Mouse (Mus musculus) kidney, postnatal 36 days (tissue): ENCODE results near the gene Ush2a.
A peak's percentile ranks its signal among the peaks of the same experiment; 100 is the strongest.

Source experiments
- DNase-seq, 2 experiments: peaks; one replicate each; pipeline ENCODE4 v3.0.0; 2021 to 2022; ENCODE audit warnings: mixed read lengths in 2 of 2

Ush2a gene

GRCm38 (mm10) chr1:188674640-188675510 is 413.1 kb downstream of the Ush2a start:
- DNase-seq = no peak

DNA sequence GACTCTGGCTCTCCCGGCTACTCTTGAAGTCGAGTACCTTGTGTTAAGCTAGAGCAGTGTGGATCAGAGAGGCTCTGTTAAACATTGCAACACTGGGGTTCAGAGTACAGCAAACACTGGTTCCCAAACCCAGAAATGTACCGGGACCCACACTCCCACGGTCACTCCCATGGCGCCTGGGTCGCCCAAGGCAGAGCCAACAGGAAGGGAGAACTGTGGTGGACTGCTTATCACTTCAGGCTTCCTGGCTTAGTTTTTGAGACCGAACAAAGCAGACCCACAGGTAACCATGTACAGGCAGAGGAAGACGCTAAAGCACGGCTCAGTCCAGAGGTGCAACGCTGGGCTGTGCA is 413.7 kb downstream of the Ush2a start:
- no peak for DNase-seq

DNA sequence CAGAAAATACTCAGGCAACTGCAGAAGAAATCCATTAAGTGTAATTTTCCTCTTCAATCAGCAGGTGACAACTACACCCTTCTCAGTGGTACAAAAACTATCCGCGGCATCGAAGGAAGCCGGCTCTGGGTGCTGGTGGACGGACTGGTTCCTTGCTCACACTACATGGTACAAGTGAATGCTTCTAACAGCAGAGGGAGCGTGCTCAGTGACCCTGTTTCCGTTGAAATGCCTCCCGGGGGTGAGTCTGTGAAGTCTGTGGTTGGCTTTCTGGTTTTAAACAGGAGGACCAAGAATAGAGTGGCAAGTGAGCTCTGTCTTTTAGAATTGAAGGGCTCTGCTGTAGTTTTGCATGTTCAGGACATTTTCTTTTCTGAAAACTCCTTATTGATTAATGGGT is 416.4 kb downstream of the Ush2a start:
- DNase-seq = no peak

DNA sequence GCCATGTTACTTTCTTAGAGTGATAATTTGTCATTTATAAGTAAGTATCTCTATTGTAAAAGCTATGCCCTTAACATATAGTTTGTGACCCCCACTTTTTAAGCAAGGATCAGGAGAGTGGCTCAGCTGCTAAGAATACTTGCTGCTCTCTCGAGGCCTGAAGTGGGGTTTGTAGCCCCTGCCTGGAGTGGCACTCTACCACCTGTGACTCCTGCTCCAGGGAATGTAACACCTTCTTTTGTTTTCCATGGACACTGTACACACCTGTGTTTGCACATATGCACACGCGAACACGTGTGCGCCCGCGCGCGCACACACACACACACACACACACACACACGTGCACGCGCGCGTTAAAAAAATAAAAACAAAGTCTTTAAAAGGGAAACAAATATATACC is 424.5 kb downstream of the Ush2a start:
- no peak for DNase-seq

- DNase-seq = no peak
Observed at GRCm38 (mm10) chr1:188696295-188696694, 434.5 kb downstream of the Ush2a start.

DNA sequence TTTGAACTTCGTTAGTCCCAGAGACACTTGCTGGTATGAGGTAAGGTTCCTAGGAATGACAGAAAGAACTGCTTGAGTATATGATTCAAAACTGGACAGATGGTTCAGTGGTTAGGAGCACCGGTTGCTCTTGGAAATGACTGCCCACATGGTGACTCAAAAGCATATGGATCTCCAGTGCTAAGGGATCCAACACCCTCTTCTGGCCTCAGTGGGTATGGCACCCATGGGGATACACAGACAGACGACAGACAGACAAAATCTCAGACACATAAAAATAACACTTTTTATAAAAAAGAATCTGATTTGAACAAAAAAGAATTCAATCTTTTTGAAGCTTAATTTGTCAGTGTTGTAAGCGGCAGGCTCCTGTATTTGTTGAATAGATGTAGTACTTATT is 446.4 kb downstream of the Ush2a start:
- DNase-seq = peak in 1 of 2 experiments; percentile 8

DNA sequence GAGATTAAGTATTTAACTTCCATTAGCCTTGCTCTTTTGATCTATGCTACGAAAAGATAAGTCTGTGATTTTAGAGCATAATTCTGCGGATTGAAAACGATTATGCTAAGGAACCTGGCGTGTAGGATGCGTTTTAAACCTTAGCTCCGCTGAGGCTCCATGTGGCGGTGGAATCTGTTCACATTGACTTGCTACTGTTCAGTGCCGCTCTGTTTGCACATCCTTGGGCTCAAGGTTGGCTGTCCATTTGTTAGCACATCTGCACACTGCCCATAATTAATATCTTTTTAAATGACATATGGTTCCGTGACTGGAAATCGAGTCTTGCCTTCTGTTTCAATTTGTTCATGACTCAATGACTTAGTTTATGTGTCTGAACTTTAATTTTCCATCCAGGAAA is 446.9 kb downstream of the Ush2a start:
- no peak for DNase-seq

GRCm38 (mm10) chr1:188714131-188714530 is 452.3 kb downstream of the Ush2a start:
- DNase-seq = no peak

- no peak for DNase-seq
Observed at GRCm38 (mm10) chr1:188714941-188715340, 453.1 kb downstream of the Ush2a start.

DNA sequence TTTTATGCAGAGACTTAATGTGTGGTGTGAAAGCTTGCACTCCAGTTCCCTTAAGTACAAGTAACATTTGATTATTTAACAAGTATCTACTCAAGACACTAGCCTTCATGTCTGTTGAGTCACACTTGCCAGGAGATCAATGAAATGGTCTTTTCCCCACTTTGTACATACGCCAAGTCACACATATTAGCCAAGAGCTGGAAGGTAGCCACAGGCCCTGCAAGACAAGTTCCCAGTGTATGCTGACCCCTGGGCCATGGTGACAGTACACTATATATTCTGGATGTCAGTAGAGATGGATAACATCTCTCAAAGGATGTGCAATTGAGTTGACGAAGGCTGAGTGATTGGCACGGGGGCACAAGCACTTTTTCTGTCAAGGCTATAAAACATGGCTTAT is 455.1 kb downstream of the Ush2a start:
- no peak for DNase-seq

- no peak for DNase-seq
Observed at GRCm38 (mm10) chr1:188725122-188725995, 463.5 kb downstream of the Ush2a start.

DNA sequence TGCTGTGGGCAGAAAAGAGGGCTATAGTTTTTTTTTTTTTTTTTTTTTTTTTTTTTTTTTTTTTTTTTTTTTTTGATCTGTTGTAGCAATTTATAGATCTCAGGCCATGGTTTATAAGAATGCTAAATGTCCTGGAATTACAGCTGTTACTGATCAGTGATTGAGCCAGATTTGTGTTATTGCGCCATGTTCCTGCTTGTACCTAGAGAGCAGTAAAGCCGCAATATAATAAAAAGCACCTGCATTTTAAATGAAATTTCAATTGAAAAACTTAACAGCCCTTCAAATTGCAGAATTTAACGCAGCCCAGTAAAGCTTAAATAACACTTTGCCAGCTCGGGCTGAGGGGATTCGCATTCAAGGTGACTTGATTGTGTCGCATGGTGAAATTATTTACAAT is 465.1 kb downstream of the Ush2a start:
- no peak for DNase-seq

DNA sequence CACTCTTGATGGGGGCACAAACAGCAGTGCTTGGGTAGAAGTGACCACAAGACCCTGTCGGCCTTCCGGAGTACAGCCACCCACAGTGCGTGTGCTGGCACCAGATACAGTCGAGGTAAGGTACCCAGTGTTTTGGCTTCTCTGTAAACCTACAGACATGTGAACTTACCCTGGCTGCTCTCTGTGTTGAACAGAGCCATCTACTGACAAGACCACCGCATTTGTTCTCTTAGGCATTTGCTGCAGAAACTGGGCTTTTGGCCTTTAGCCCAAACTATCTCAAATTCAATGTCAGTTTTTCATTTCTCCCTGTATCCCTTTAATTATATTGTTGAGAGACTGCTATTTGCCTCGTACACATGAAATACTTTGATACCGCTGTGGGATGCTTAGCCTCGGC is 466.8 kb downstream of the Ush2a start:
- DNase-seq = no peak

GRCm38 (mm10) chr1:188729179-188729578 is 467.4 kb downstream of the Ush2a start:
- peak; percentile 2 to 8 for DNase-seq

DNA sequence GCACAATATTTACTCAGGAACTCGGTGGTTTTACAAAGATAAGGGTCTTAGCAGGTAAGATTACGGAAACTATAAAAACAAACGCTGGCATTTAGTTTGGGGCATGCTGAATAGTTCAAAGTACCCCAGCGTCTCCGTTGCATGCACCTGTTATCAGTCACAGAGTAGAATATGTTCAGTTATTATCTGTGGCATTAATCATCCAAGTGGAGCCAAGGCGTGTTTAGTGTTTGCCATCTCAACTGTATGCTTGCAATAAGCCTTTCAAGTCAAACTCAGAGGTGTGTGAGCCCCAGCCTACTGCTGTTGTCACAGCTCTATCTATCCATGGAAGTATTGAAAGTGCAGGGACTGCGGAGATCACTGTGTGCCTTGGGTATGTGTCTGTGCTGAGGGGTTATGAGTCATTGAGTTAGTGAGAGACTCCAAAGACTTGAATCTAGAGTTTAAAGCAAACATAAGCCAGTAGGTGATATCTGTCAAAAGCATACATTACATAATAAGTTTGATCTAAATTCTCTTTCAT is 473.0 kb downstream of the Ush2a start:
- no peak for DNase-seq

DNA sequence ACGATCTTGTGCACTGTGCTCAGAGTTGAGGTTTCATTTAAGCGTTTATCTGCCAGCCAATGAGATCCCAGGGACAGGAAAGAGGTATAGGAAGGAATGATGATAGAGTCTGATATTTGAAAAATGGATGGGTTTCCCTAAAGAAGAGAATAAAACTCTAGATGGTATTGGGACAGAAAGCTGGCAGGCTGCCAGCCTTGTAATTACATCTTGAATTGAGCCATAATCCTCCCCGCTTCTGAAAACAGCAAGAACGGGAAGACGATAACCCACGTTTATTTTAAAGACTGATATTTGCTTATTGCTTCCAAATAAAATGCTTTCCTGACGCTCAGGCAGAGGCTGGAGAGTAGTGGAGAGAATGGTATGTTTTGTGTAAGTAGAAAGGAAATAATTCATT is 481.1 kb downstream of the Ush2a start:
- peak in 1 of 2 experiments; percentile 2 for DNase-seq

DNA sequence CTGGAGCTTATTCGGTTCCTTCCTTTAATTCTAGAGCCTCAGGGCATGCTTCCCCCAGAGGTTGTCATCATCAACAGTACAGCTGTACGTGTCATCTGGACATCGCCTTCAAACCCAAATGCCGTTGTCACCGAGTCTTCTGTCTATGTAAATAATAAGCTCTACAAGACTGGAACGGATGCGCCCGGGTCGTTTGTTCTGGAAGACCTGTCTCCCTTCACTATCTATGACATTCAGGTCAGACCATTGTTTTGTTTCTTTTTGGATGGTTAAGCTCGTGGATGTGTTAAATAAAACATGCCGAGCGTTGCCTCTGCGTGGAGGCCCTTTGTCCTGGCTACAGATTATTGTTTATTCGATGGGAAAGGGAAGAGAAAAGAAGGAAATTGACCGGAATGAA is 493.2 kb downstream of the Ush2a start:
- no peak for DNase-seq

DNA sequence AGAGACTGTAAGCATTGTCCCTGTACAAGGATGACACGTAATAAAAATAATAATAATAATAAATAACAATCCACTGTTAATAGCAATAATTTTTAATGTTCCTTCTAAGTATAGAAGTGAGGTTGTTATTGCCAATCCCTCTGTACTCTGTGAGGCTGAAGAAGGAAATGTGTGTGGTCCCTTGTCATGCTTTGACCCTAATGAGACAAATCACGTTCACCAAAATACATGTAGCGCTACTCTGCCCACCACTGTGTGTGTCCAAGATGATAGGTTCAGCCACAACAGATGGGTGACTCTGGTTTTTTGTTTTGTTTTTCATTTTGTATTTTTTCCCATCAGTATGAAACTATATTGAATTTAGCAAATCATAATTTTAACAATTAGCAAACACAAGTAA is 498.7 kb downstream of the Ush2a start:
- no peak for DNase-seq

DNA sequence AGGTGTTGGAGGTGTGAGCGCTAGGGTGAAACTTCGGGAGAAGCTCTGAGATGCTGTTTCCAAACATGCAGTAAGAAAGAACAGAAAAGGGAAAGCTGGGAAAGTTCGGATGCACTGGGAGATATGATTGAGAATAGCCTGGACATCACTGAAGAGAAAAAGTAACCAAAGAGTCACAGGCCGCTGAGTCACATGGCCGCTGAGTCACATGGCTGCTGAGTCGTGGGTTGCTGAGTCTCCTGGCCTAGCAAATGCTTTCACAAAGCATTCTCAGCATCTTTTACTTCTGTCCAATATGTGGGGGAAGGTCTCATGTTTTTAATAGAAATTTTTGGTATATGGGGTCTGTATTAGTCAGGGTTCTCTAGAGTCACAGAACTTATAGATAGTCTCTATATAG is 500.6 kb downstream of the Ush2a start:
- no peak for DNase-seq

DNA sequence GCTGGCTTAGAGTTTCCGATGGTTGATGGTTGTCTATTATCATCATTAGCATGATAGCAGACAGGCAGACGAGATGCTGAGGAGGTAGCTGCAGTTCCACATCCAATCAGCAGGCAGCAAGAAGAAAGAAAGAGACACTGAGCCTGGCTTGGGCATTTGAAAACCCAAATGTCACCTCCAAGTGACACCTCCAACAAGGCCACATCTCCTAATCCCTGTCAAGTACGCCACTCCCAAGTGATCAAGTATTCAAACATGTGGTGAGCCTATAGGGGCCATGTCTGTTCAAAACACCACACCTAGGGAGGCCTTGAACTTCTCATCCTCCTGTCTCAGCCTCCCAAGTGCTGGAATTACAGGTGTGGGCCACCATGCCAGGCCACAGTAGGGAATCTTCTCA is 501.9 kb downstream of the Ush2a start:
- DNase-seq = no peak

GRCm38 (mm10) chr1:188770828-188771227 is 509.0 kb downstream of the Ush2a start:
- DNase-seq = no peak

DNA sequence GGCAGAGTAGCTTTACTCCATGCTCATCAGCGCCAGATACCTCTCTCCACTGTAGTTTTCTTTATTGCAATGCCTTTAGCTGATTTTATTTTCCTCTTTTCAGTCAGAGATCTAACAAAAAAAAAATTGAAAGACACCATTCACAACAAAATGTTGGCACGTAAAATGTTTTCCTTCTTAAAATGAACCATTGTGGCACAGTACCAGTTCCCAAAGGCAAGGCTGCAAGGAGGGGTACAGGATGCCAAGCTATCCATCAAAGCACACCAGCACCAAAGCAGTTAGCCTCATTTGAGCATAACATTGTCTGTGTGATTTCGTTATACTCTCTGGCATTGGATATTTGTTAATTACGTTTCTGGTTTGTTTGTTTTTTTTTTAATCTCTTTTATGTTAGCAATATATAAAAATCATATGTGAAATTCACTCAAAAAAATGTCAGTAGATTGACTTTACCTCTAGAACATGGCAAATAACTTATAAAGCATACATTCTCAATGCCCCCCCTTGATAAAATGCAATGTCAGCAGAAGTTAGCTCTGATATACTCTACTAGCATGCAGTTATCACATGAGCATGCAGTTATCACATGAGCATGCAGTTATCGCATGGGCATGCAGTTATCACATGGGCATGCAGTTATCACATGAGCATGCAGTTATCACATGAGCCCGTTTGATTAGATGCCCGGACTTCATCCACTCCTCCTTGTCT is 510.9 kb downstream of the Ush2a start:
- no peak for DNase-seq

GRCm38 (mm10) chr1:188773631-188774030 is 511.8 kb downstream of the Ush2a start:
- DNase-seq = no peak
